Mouse (Mus musculus): Measurements from ENCODE around the gene Sos1.

- TF ChIP-seq ZC3H11A (IDR thresholded peaks at IDR 0.05; ENCODE audit: low read depth, low read length), result no peak
- TF ChIP-seq EP300 (IDR thresholded peaks at IDR 0.05; ENCODE audit: low read length), result no peak
- TF ChIP-seq USF2 (conservative IDR thresholded peaks at IDR 0.05; ENCODE audit: low read depth, low read length), result no peak
- TF ChIP-seq ZMIZ1 (IDR thresholded peaks at IDR 0.05; ENCODE audit: low read depth, low read length), result no peak
- no peak for TF ChIP-seq MXI1 (IDR thresholded peaks at IDR 0.05; ENCODE audit: low read depth, low read length)
Measured at GRCm38 (mm10) chr17:80493891-80494290, 13.6 kb upstream of the Sos1 start.

Data from CH12.LX (cell line).